Mouse (Mus musculus) G1E (cell line): ENCODE measurements around the gene Ddx31. TPM values are rescaled to one million over a fixed set of nuclear protein-coding genes. Genes with fewer than 3 reads are reported as not detected.

Source experiments
- ATAC-seq: 2 replicates; pipeline ENCODE4 v1.8.0; 2016; ENCODE audit warnings: mild to moderate bottlenecking; ENCODE audit not compliant: insufficient number of reproducible peaks, poor library complexity, low FRiP score, severe bottlenecking; ENCODE audit errors: extremely low read depth
- DNase-seq: peaks from one replicate; pipeline ENCODE4 v3.0.0; 2012; ENCODE audit warnings: low spot score
- H3K27me3 ChIP-seq: 2 replicates; pipeline ENCODE4 v1.6.1; 2012; ENCODE audit warnings: mild to moderate bottlenecking, low read length, inconsistent platforms; ENCODE audit not compliant: insufficient read depth
- H3K36me3 ChIP-seq: replicated peaks from 2 replicates; pipeline ENCODE3; 2012; ENCODE audit warnings: mild to moderate bottlenecking, inconsistent platforms
- H3K4me1 ChIP-seq: 2 replicates; pipeline ENCODE4 v1.6.1; 2012; ENCODE audit warnings: low read depth, low read length, inconsistent platforms, mixed read lengths; ENCODE audit not compliant: insufficient read depth
- H3K4me3 ChIP-seq: 2 replicates; pipeline ENCODE4 v1.5.1; 2012; ENCODE audit warnings: low read depth, mild to moderate bottlenecking, inconsistent platforms, low read length, moderate library complexity, mixed read lengths
- H3K9me3 ChIP-seq: replicated peaks from 2 replicates; pipeline ENCODE4 v1.6.1; 2012; ENCODE audit warnings: inconsistent platforms
- CTCF ChIP-seq: IDR thresholded peaks from 2 replicates; pipeline ENCODE4 v1.5.1; 2012; ENCODE audit warnings: low read depth, low read length, inconsistent platforms, mixed read lengths
- GATA1 ChIP-seq: IDR thresholded peaks from 2 replicates; pipeline ENCODE4 v1.6.1; 2012; ENCODE audit warnings: borderline replicate concordance, low read length, inconsistent platforms, mixed read lengths
- GATA2 ChIP-seq: IDR thresholded peaks from 2 replicates; pipeline ENCODE4 v1.6.1; 2012; ENCODE audit warnings: low read depth, low read length, inconsistent platforms, borderline replicate concordance
- POLR2AphosphoS5 ChIP-seq: IDR thresholded peaks from 2 replicates; pipeline ENCODE4 v1.6.1; 2012; ENCODE audit warnings: low read depth, low read length, inconsistent platforms; ENCODE audit not compliant: insufficient replicate concordance
- TAL1 ChIP-seq: conservative IDR thresholded peaks from 2 replicates; pipeline ENCODE4 v1.6.1; 2012; ENCODE audit warnings: low read depth, low read length, inconsistent platforms, mixed read lengths
- polyA plus RNA-seq: library from polyadenylated mRNA; stranded (reverse); fragments of >175 nt; gene quantifications from 2 replicates; pipeline ENCODE4 v1.2.3, GENCODE M21; 2012
- total RNA-seq, 2 experiments: library from RNA; stranded (forward) in 1 of 2; stranded (reverse) in 1 of 2; fragments of 200-1000 nt in 1 of 2; fragments of >200 nt in 1 of 2; fragmentation: Nextera tagmentation in 1 of 2; gene quantifications; 2 replicates each; pipeline ENCODE4 v1.2.3; 2014 to 2017

Ddx31 gene
- total and polyA plus RNA-seq, 3 experiments, result 5.2 to 13.0 (median 8.4) TPM

DNA sequence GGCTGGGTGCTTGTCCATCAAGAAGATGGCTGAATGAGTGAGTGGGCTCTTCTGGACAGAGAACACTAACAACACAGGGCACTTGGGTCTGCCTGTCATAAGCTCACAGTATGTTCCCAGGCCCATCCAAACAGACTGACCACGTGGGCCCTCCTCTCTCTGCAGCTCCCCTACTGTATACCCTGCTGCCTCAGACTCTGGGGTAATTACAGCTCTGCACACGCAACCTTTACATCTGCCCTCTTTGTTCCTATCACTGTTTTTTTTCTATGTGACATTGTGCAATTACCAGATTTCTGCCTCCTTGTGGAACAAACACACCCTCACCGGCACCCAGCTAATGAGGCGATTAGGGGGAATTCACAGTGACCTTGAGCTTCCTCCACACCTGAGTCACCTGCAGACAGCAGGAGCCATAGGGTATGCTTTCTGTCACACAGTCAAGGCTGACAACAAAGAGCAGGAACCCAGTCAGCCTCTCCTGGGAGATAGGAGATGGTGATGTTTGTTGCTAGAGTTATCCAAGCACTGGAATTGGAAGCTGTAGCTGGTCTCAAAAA, 57.2 kb downstream of the Ddx31 start:
- Histone ChIP-seq H3K4me3 (no peak overlapping the region), H3K9me3 (no peaks in the 10 kb centered on the region), H3K27me3 (no peaks in the 10 kb centered on the region), H3K36me3 (peaks cover 98% of the 10 kb centered on the region), H3K4me1 (peaks cover 26% of the 10 kb centered on the region)
- TF ChIP-seq GATA1 (no peak), GATA2 (no peak), TAL1 (no peak)
- ATAC-seq (no peak), DNase-seq (no peak)

DNA sequence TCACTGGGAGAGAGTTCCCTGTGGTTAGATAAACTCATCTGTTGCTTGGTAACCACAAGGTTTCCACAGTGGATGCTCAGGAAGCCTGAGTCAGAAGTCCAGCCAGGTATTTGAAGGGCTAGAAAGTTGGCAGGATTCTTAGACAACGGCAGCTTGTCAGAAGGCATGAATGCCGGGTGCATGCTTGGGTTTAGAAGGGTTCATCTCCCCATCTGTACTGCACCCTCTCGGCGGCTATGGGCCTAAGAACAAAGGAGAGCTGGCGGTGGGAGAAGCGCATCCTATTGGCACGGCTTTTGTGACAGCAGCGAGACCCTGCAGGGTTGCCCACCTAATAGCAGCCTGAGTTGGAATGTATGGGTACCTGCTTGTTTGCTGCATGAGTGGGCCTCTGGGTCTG, 62.1 kb downstream of the Ddx31 start:
- no peak for ATAC-seq
- no peaks in the 10 kb centered on the region for H3K27me3 ChIP-seq
- peaks cover 97% of the 10 kb centered on the region for H3K36me3 ChIP-seq
- DNase-seq, result no peak
- H3K4me1 ChIP-seq, result peaks cover 6% of the 10 kb centered on the region
- H3K9me3 ChIP-seq, result no peaks in the 10 kb centered on the region
- no peak overlapping the region for H3K4me3 ChIP-seq
- TF ChIP-seq POLR2AphosphoS5 (no peak), CTCF (no peak), GATA1 (no peak), TAL1 (no peak), GATA2 (no peak)

DNA sequence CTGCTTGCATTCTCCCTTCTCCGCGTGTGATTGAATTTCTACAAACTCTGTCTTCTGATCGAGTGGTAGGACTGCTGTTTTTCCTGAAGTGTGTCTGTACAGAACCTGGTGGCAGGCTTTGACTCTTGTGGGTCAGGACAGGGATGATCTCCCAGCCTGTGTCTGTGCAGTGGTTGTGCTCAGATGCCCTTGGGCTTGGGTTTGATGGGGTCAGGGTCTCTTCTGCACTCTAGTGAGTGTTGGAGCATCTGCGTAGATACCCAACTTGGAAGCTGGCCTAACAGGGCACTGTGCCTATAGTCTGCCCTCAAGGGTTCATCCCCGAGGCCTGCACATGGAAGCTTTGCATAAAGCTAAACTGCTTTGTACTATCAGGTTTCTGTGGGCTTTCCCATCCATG, 63.7 kb downstream of the Ddx31 start:
- Histone ChIP-seq H3K9me3 (no peaks in the 10 kb centered on the region), H3K27me3 (no peaks in the 10 kb centered on the region), H3K4me1 (no peaks in the 10 kb centered on the region; the same call in 1 of the 2 replicates), H3K36me3 (peaks cover 96% of the 10 kb centered on the region), H3K4me3 (no peak overlapping the region)
- DNase-seq (no peak), ATAC-seq (no peak)
- TF ChIP-seq TAL1 (no peak), GATA2 (no peak), POLR2AphosphoS5 (no peak), CTCF (no peak), GATA1 (no peak)

DNA sequence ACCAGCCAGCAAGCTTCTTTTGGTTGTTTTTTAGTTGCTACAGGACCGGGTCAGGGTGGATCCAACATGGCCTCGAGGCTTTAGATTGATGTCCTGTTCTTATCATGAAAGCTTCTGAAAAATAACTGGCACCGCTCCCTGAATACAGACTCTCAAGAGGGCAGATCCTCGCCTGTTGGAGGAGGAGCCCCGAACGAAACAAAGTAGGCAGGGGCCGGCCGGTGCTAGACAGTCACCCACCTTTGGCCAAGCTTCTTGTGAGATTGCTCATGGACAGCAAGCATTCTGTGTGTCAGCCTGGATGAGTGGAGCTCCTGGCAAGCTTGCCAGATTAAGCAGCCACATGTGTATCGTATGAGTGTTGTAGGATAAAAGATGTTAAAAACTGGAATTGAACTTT, 64.6 kb downstream of the Ddx31 start:
- no peaks in the 10 kb centered on the region for H3K27me3 ChIP-seq
- no peaks in the 10 kb centered on the region for H3K9me3 ChIP-seq
- TF ChIP-seq GATA2, result no peak
- no peak for TF ChIP-seq GATA1
- no peak for TF ChIP-seq CTCF
- no peak for TF ChIP-seq POLR2AphosphoS5
- no peak for TF ChIP-seq TAL1
- H3K36me3 ChIP-seq, result peaks cover 96% of the 10 kb centered on the region
- no peaks in the 10 kb centered on the region; the same call in 1 of the 2 replicates for H3K4me1 ChIP-seq
- DNase-seq (no peak), ATAC-seq (no peak)
- H3K4me3 ChIP-seq, result no peak overlapping the region

DNA sequence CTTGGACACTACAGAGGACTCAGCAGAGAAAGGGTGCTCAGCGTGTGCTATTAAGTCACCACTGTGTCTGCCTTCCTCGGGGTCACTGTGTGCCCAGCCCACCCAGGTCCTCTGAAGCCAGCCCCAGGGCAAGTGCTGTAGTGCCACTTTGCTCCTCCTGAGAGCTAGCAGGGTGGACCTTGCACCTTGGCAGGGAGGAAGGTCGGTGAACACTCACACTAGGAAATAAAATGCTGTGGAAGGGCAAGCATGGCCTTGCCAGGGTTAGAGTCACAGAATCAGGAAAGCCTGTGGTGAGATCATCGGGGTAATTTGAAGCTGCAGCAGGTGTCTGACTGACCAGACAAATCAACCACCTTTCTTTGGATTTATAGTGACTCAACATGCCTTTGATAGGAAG, 65.4 kb downstream of the Ddx31 start:
- DNase-seq (no peak), ATAC-seq (no peak)
- no peaks in the 10 kb centered on the region for H3K27me3 ChIP-seq
- H3K9me3 ChIP-seq, result no peaks in the 10 kb centered on the region
- H3K4me3 ChIP-seq, result no peak overlapping the region
- no peaks in the 10 kb centered on the region for H3K4me1 ChIP-seq
- H3K36me3 ChIP-seq, result peaks cover 93% of the 10 kb centered on the region
- no peak for TF ChIP-seq TAL1
- no peak for TF ChIP-seq GATA1
- no peak for TF ChIP-seq POLR2AphosphoS5
- no peak for TF ChIP-seq GATA2
- TF ChIP-seq CTCF, result no peak

DNA sequence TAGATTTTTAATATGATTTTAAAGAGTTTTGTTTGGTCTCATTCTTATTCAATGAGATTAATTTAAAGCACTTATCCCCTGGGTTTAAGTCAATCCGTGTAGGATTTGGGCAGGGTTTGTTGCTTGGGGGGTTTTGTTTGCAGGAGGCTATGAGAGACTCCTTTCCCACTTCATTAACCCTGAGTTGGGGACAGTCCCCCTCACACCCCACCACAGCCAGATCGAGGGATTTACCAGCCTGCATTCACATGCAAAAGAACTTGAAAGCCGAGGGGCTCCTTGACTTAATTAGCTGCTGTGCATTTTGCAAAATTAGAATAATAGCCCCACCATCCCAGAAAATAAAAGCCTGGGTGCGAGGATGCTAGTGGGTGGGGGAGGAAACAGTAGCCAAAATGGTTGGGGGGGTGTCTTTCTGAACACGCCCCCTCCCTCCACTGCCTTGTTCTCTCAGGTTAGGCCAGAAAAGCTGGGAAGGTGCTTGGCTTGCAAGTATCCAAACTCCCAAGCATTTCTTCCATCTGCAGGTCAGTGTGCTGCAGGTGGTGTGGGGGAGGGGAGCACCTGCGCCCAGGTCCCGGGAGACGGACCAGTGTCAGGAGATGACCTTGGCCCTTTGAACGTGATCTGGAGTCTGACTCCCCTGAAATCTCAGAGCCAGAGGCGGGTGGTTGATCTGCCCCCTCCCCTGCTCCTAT, 67.6 kb downstream of the Ddx31 start:
- Histone ChIP-seq H3K4me1 (no peaks in the 10 kb centered on the region), H3K4me3 (no peak overlapping the region), H3K9me3 (0 out of 2 replicates have a peak, but pooled peaks cover 2% of the 10 kb centered on the region), H3K27me3 (no peaks in the 10 kb centered on the region), H3K36me3 (peaks cover 86% of the 10 kb centered on the region)
- TF ChIP-seq CTCF, result no peak
- TF ChIP-seq POLR2AphosphoS5, result no peak
- no peak for TF ChIP-seq GATA1
- TF ChIP-seq GATA2, result no peak
- no peak for TF ChIP-seq TAL1
- DNase-seq (no peak), ATAC-seq (no peak)
